Mouse (Mus musculus): ENCODE data around the gene St3gal5. TPM values are rescaled to one million over a fixed set of nuclear protein-coding genes. Genes with fewer than 3 reads are reported as not detected.

Gene St3gal5
- polyA plus RNA-seq, 1 experiment from 2014 or later: 44.4 TPM

- Histone ChIP-seq H3K4me3 (ENCODE audit: control insufficient read depth in 1 of 2, insufficient read depth in 1 of 2, low read depth in 1 of 2, low read length in 2 of 2) (no peak overlapping the region), H3K27me3 (ENCODE audit: control insufficient read depth, insufficient read depth, low read length) (no peaks in the 10 kb centered on the region), H3K4me2 (ENCODE audit: low read length) (no peak overlapping the region), H3K27ac (replicated peaks in 1 of 2; ENCODE audit: control insufficient read depth in 1 of 2, insufficient read depth in 1 of 2, low read depth in 2 of 2, low read length in 2 of 2) (no peak overlapping the region), H3K9ac (ENCODE audit: low read length) (no peak overlapping the region), H3K4me1 (ENCODE audit: control insufficient read depth in 2 of 2, insufficient read depth in 2 of 2, low read length in 2 of 2) (peaks cover 2 to 22% of the 10 kb centered on the region in 2 experiments; a peak in 3 of 4 replicates), H3K9me3 (ENCODE audit: control insufficient read depth, low read length) (no peaks in the 10 kb centered on the region), H3K36me3 (ENCODE audit: control insufficient read depth, insufficient read depth, low read length) (peaks cover 47% of the 10 kb centered on the region)
- WGBS: 51% methylated on average over 9 of the region's 9 CpGs
- ATAC-seq (ENCODE audit: insufficient number of reproducible peaks, insufficient read depth, low FRiP score, low read depth): no peak
Measured at GRCm38 (mm10) chr6:72134850-72135515, 37.6 kb downstream of the St3gal5 start.

DNA sequence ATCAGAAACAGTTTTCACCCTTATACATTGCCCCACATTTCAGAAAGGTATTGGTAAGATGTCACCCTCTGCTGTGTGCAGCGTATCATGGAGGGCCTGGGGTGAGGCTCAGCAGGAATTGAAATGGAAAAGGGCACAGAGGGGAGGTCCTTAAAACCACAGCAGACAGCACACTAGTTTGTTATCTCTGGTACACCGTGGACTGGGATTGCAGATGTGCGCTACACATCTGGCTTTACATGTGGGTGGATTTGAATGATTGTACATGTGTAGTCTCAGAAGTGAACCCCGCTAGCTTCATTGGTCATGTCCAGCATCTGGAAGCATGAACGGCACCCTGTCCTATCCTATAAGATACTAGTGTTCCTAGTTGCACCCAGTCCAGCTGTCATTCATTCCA lies 38.6 kb downstream of the St3gal5 start:
- no peaks in the 10 kb centered on the region for H3K9me3 ChIP-seq (ENCODE audit: control insufficient read depth, low read length)
- ATAC-seq (ENCODE audit: insufficient number of reproducible peaks, insufficient read depth, low FRiP score, low read depth): no peak
- no peaks in the 10 kb centered on the region for H3K27me3 ChIP-seq (ENCODE audit: control insufficient read depth, insufficient read depth, low read length)
- H3K4me2 ChIP-seq (ENCODE audit: low read length): no peak overlapping the region
- 80% methylated on average over 5 of the region's 5 CpGs for WGBS
- no peak overlapping the region for H3K4me3 ChIP-seq (ENCODE audit: control insufficient read depth in 1 of 2, insufficient read depth in 1 of 2, low read depth in 1 of 2, low read length in 2 of 2)
- peaks cover 42% of the 10 kb centered on the region for H3K36me3 ChIP-seq (ENCODE audit: control insufficient read depth, insufficient read depth, low read length)
- no peak overlapping the region for H3K9ac ChIP-seq (ENCODE audit: low read length)
- no peak overlapping the region for H3K27ac ChIP-seq (replicated peaks in 1 of 2; ENCODE audit: control insufficient read depth in 1 of 2, insufficient read depth in 1 of 2, low read depth in 2 of 2, low read length in 2 of 2)
- peaks cover 5 to 29% of the 10 kb centered on the region in 2 experiments; a peak in 3 of 4 replicates for H3K4me1 ChIP-seq (ENCODE audit: control insufficient read depth in 2 of 2, insufficient read depth in 2 of 2, low read length in 2 of 2)

DNA sequence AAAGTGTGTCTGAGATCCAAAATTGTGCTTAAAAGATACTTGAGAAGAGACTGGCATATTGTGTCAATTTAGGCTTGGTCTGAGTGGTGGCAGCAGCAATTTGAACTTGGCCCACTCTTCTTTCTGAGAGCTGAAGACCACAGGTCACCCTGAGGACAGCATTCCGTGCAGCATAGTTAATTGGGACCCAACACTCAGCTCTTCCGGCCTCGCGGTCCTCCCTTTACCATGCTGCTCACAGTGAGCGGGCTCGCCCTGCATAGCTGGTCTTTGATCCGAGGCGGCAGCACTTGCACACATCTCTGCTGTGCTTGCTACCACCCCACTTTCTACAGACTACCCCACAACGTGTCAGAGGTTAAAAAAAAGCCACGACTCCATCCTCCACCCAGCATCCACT lies 39.2 kb downstream of the St3gal5 start:
- 69% methylated on average over 10 of the region's 10 CpGs for whole genome bisulfite sequencing
- H3K36me3 ChIP-seq (ENCODE audit: control insufficient read depth, insufficient read depth, low read length): peaks cover 41% of the 10 kb centered on the region
- no peak overlapping the region for H3K9ac ChIP-seq (ENCODE audit: low read length)
- ATAC-seq (ENCODE audit: insufficient number of reproducible peaks, insufficient read depth, low FRiP score, low read depth): no peak
- H3K4me2 ChIP-seq (ENCODE audit: low read length): no peak overlapping the region
- no peaks in the 10 kb centered on the region for H3K27me3 ChIP-seq (ENCODE audit: control insufficient read depth, insufficient read depth, low read length)
- H3K4me3 ChIP-seq (ENCODE audit: control insufficient read depth in 1 of 2, insufficient read depth in 1 of 2, low read depth in 1 of 2, low read length in 2 of 2): no peak overlapping the region
- H3K4me1 ChIP-seq (ENCODE audit: control insufficient read depth in 2 of 2, insufficient read depth in 2 of 2, low read length in 2 of 2): peaks cover 8 to 33% of the 10 kb centered on the region in 2 experiments; a peak in 3 of 4 replicates
- H3K9me3 ChIP-seq (ENCODE audit: control insufficient read depth, low read length): no peaks in the 10 kb centered on the region
- H3K27ac ChIP-seq (replicated peaks in 1 of 2; ENCODE audit: control insufficient read depth in 1 of 2, insufficient read depth in 1 of 2, low read depth in 2 of 2, low read length in 2 of 2): no peak overlapping the region

GRCm38 (mm10) chr6:72139508-72140193 lies 42.3 kb downstream of the St3gal5 start:
- Histone ChIP-seq H3K36me3 (ENCODE audit: control insufficient read depth, insufficient read depth, low read length) (peaks cover 34% of the 10 kb centered on the region), H3K27me3 (ENCODE audit: control insufficient read depth, insufficient read depth, low read length) (no peaks in the 10 kb centered on the region), H3K9ac (ENCODE audit: low read length) (no peak overlapping the region), H3K4me2 (ENCODE audit: low read length) (no peak overlapping the region), H3K4me3 (ENCODE audit: control insufficient read depth in 1 of 2, insufficient read depth in 1 of 2, low read depth in 1 of 2, low read length in 2 of 2) (no peak overlapping the region), H3K27ac (replicated peaks in 1 of 2; ENCODE audit: control insufficient read depth in 1 of 2, insufficient read depth in 1 of 2, low read depth in 2 of 2, low read length in 2 of 2) (0 out of 4 replicates have a peak overlapping the region, but pooled peaks of 1 of the 2 experiments have one; percentile 8), H3K4me1 (ENCODE audit: control insufficient read depth in 2 of 2, insufficient read depth in 2 of 2, low read length in 2 of 2) (peaks cover 10 to 28% of the 10 kb centered on the region in 2 experiments; a peak in 3 of 4 replicates), H3K9me3 (ENCODE audit: control insufficient read depth, low read length) (no peaks in the 10 kb centered on the region)
- ATAC-seq (ENCODE audit: insufficient number of reproducible peaks, insufficient read depth, low FRiP score, low read depth): no peak
- 87% methylated on average over 9 of the region's 9 CpGs for WGBS

- WGBS: 71% methylated on average over 8 of the region's 8 CpGs
- no peak overlapping the region for H3K9ac ChIP-seq (ENCODE audit: low read length)
- peaks cover 8 to 22% of the 10 kb centered on the region in 2 experiments; a peak in 3 of 4 replicates for H3K4me1 ChIP-seq (ENCODE audit: control insufficient read depth in 2 of 2, insufficient read depth in 2 of 2, low read length in 2 of 2)
- ATAC-seq (ENCODE audit: insufficient number of reproducible peaks, insufficient read depth, low FRiP score, low read depth): no peak
- H3K27ac ChIP-seq (replicated peaks in 1 of 2; ENCODE audit: control insufficient read depth in 1 of 2, insufficient read depth in 1 of 2, low read depth in 2 of 2, low read length in 2 of 2): 0 out of 4 replicates have a peak overlapping the region, but pooled peaks of 1 of the 2 experiments have one; percentile 8
- no peak overlapping the region for H3K4me3 ChIP-seq (ENCODE audit: control insufficient read depth in 1 of 2, insufficient read depth in 1 of 2, low read depth in 1 of 2, low read length in 2 of 2)
- H3K36me3 ChIP-seq (ENCODE audit: control insufficient read depth, insufficient read depth, low read length): peaks cover 40% of the 10 kb centered on the region
- H3K4me2 ChIP-seq (ENCODE audit: low read length): no peak overlapping the region
- no peaks in the 10 kb centered on the region for H3K9me3 ChIP-seq (ENCODE audit: control insufficient read depth, low read length)
- no peaks in the 10 kb centered on the region for H3K27me3 ChIP-seq (ENCODE audit: control insufficient read depth, insufficient read depth, low read length)
Measured at GRCm38 (mm10) chr6:72140371-72140770, 43.0 kb downstream of the St3gal5 start.

GRCm38 (mm10) chr6:72141191-72141590 lies 43.8 kb downstream of the St3gal5 start:
- Histone ChIP-seq H3K27ac (replicated peaks in 1 of 2; ENCODE audit: control insufficient read depth in 1 of 2, insufficient read depth in 1 of 2, low read depth in 2 of 2, low read length in 2 of 2) (no peak overlapping the region), H3K4me3 (ENCODE audit: control insufficient read depth in 1 of 2, insufficient read depth in 1 of 2, low read depth in 1 of 2, low read length in 2 of 2) (no peak overlapping the region), H3K36me3 (ENCODE audit: control insufficient read depth, insufficient read depth, low read length) (peaks cover 36% of the 10 kb centered on the region), H3K9ac (ENCODE audit: low read length) (no peak overlapping the region), H3K4me1 (ENCODE audit: control insufficient read depth in 2 of 2, insufficient read depth in 2 of 2, low read length in 2 of 2) (peaks cover 8 to 19% of the 10 kb centered on the region in 2 experiments; a peak in 3 of 4 replicates), H3K4me2 (ENCODE audit: low read length) (no peak overlapping the region), H3K9me3 (ENCODE audit: control insufficient read depth, low read length) (no peaks in the 10 kb centered on the region), H3K27me3 (ENCODE audit: control insufficient read depth, insufficient read depth, low read length) (no peaks in the 10 kb centered on the region)
- ATAC-seq (ENCODE audit: insufficient number of reproducible peaks, insufficient read depth, low FRiP score, low read depth): no peak
- 47% methylated on average over 10 of the region's 10 CpGs for WGBS

- H3K4me2 ChIP-seq (ENCODE audit: low read length): no peak overlapping the region
- no peak overlapping the region for H3K4me3 ChIP-seq (ENCODE audit: control insufficient read depth in 1 of 2, insufficient read depth in 1 of 2, low read depth in 1 of 2, low read length in 2 of 2)
- no peaks in the 10 kb centered on the region for H3K27me3 ChIP-seq (ENCODE audit: control insufficient read depth, insufficient read depth, low read length)
- peaks cover 8 to 14% of the 10 kb centered on the region in 2 experiments; a peak in 3 of 4 replicates for H3K4me1 ChIP-seq (ENCODE audit: control insufficient read depth in 2 of 2, insufficient read depth in 2 of 2, low read length in 2 of 2)
- no peak overlapping the region for H3K27ac ChIP-seq (replicated peaks in 1 of 2; ENCODE audit: control insufficient read depth in 1 of 2, insufficient read depth in 1 of 2, low read depth in 2 of 2, low read length in 2 of 2)
- no peak overlapping the region for H3K9ac ChIP-seq (ENCODE audit: low read length)
- H3K9me3 ChIP-seq (ENCODE audit: control insufficient read depth, low read length): no peaks in the 10 kb centered on the region
- H3K36me3 ChIP-seq (ENCODE audit: control insufficient read depth, insufficient read depth, low read length): peaks cover 38% of the 10 kb centered on the region
- WGBS: 88% methylated on average over 4 of the region's 4 CpGs
- no peak for ATAC-seq (ENCODE audit: insufficient number of reproducible peaks, insufficient read depth, low FRiP score, low read depth)
Measured at GRCm38 (mm10) chr6:72142561-72142960, 45.2 kb downstream of the St3gal5 start.

Data from heart, embryonic 14.5 days (tissue).